Mouse (Mus musculus) intestine, embryonic 14.5 days (tissue): ENCODE results near the gene Lrrc74b. TPM values are rescaled to one million over a fixed set of nuclear protein-coding genes. Genes with fewer than 3 reads are reported as not detected.

Experiments used
- ATAC-seq: fragments of 200-750 bp; cut with Nextera tagmentation; replicated peaks from 2 replicates; pipeline ENCODE4 v1.8.0; 2017; ENCODE audit warnings: low read depth, moderate number of reproducible peaks, moderate TSS enrichment, moderate library complexity; ENCODE audit not compliant: low FRiP score, low TSS enrichment
- DNase-seq: peaks from one replicate; pipeline ENCODE4 v3.0.0-alpha.2; 2018; ENCODE audit warnings: low spot score
- H3K27ac ChIP-seq: fragments of 300-500 bp; sonication (generic); 2 replicates; pipeline ENCODE4 v1.5.1; 2014; ENCODE audit warnings: low read depth, mild to moderate bottlenecking, control low read depth
- H3K27me3 ChIP-seq: fragments of 300-500 bp; sonication (generic); replicated peaks from 2 replicates; pipeline ENCODE4 v1.6.1; 2014; ENCODE audit warnings: low read length, control low read depth; ENCODE audit not compliant: control insufficient read depth, insufficient read depth
- H3K36me3 ChIP-seq: fragments of 300-500 bp; sonication (generic); 2 replicates; pipeline ENCODE4 v1.6.1; 2014; ENCODE audit warnings: low read length, control low read depth; ENCODE audit not compliant: control insufficient read depth, insufficient read depth
- H3K4me1 ChIP-seq: fragments of 300-500 bp; sonication (generic); replicated peaks from 2 replicates; pipeline ENCODE4 v1.6.1; 2014; ENCODE audit warnings: low read length, control low read depth, mixed read lengths; ENCODE audit not compliant: control insufficient read depth, insufficient read depth
- H3K4me2 ChIP-seq: fragments of 300-500 bp; sonication (generic); 2 replicates; pipeline ENCODE4 v1.6.1; 2014; ENCODE audit warnings: low read length
- H3K4me3 ChIP-seq: fragments of 300-500 bp; sonication (generic); 2 replicates; pipeline ENCODE4 v1.5.1; 2014; ENCODE audit warnings: low read depth, low read length, control low read depth, mixed read lengths
- H3K9ac ChIP-seq: fragments of 300-500 bp; sonication (generic); 2 replicates; pipeline ENCODE4 v1.6.1; 2014; ENCODE audit warnings: mild to moderate bottlenecking, low read length
- H3K9me3 ChIP-seq: fragments of 300-500 bp; sonication (generic); 2 replicates; pipeline ENCODE4 v1.6.1; 2016; ENCODE audit warnings: low read length, control low read depth; ENCODE audit not compliant: control insufficient read depth
- WGBS: fragments of 180-500 bp; shearing (Covaris S2); extraction: QIAGEN DNeasy Blood & Tissue Kit; methylation state at CpG from one replicate; pipeline ENCODE4 v1.1.7; 2014; 5-methylcytosine and 5-hydroxymethylcytosine counted together
- polyA plus RNA-seq: library from polyadenylated mRNA; unstranded; fragments of >200 nt; fragmentation: Nextera tagmentation; extraction: Ambion mirVana; gene quantifications from 2 replicates; pipeline ENCODE4 v1.2.1, GENCODE M21; 2014

Gene Lrrc74b
- polyA plus RNA-seq, 1 experiment from 2014 or later = 0.53 TPM

GRCm38 (mm10) chr16:17532676-17533329 is 28.2 kb downstream of the Lrrc74b start:
- H3K4me3 ChIP-seq = no peak overlapping the region
- H3K27me3 ChIP-seq = no peaks in the 10 kb centered on the region
- WGBS = 70% methylated on average over 14 of the region's 14 CpGs
- ATAC-seq (no peak), DNase-seq (no peak)
- no peaks in the 10 kb centered on the region for H3K9me3 ChIP-seq
- no peak overlapping the region for H3K4me2 ChIP-seq
- H3K27ac ChIP-seq = no peak overlapping the region
- H3K36me3 ChIP-seq = peaks cover 16% of the 10 kb centered on the region
- H3K4me1 ChIP-seq = peaks cover 15% of the 10 kb centered on the region
- H3K9ac ChIP-seq = no peak overlapping the region

GRCm38 (mm10) chr16:17532271-17532670 is 28.8 kb downstream of the Lrrc74b start:
- H3K4me3 ChIP-seq = no peak overlapping the region
- no peak overlapping the region for H3K27ac ChIP-seq
- ATAC-seq (no peak), DNase-seq (no peak)
- no peak overlapping the region for H3K4me2 ChIP-seq
- H3K36me3 ChIP-seq = peaks cover 21% of the 10 kb centered on the region
- no peaks in the 10 kb centered on the region for H3K27me3 ChIP-seq
- H3K9me3 ChIP-seq = no peaks in the 10 kb centered on the region
- 59% methylated on average over 4 of the region's 4 CpGs for WGBS
- no peak overlapping the region for H3K9ac ChIP-seq
- H3K4me1 ChIP-seq = peaks cover 15% of the 10 kb centered on the region

- H3K9me3 ChIP-seq = no peaks in the 10 kb centered on the region
- peak within 1 kb of the TSS; percentile 84 for H3K9ac ChIP-seq
- H3K27me3 ChIP-seq = no peaks in the 10 kb centered on the region
- H3K36me3 ChIP-seq = peaks cover 36% of the 10 kb centered on the region
- H3K4me1 ChIP-seq = peaks cover 15% of the 10 kb centered on the region
- peak within 1 kb of the TSS; percentile 60 for H3K4me3 ChIP-seq
- DNase-seq (peak; percentile 99), ATAC-seq (peak; percentile 95)
- H3K4me2 ChIP-seq = peak within 1 kb of the TSS; percentile 87
- peak within 1 kb of the TSS; percentile 97 for H3K27ac ChIP-seq
- WGBS = under 1% methylated on average over 67 of the region's 67 CpGs
Measured at GRCm38 (mm10) chr16:17530640-17531288, 30.3 kb downstream of the Lrrc74b start, which contains the start of gene Thap7. Thap7 (minus strand) TSS chr16:17531136.

- H3K9ac ChIP-seq = peak overlapping the region; percentile 84
- DNase-seq = no peak
- H3K27ac ChIP-seq = peak overlapping the region; percentile 97
- no peak for ATAC-seq
- H3K4me2 ChIP-seq = peak overlapping the region; percentile 87
- H3K9me3 ChIP-seq = no peaks in the 10 kb centered on the region
- H3K36me3 ChIP-seq = peaks cover 43% of the 10 kb centered on the region
- peaks cover 15% of the 10 kb centered on the region for H3K4me1 ChIP-seq
- H3K27me3 ChIP-seq = no peaks in the 10 kb centered on the region
- WGBS = 13% methylated on average over 17 of the region's 17 CpGs
- H3K4me3 ChIP-seq = peak overlapping the region; percentile 60
Measured at GRCm38 (mm10) chr16:17529981-17530586, 31.0 kb downstream of the Lrrc74b start.

- Histone ChIP-seq H3K36me3 (peaks cover 59% of the 10 kb centered on the region), H3K4me1 (peaks cover 15% of the 10 kb centered on the region), H3K27me3 (no peaks in the 10 kb centered on the region), H3K27ac (no peak overlapping the region), H3K4me2 (no peak overlapping the region), H3K9ac (no peak overlapping the region), H3K9me3 (no peaks in the 10 kb centered on the region), H3K4me3 (no peak overlapping the region)
- WGBS = 89% methylated on average over 13 of the region's 13 CpGs
- ATAC-seq (no peak), DNase-seq (no peak)
Measured at GRCm38 (mm10) chr16:17528276-17528675, 32.8 kb downstream of the Lrrc74b start.

GRCm38 (mm10) chr16:17527606-17528005 is 33.4 kb downstream of the Lrrc74b start:
- Histone ChIP-seq H3K9ac (no peak overlapping the region), H3K4me2 (no peak overlapping the region), H3K36me3 (peaks cover 66% of the 10 kb centered on the region), H3K27ac (no peak overlapping the region), H3K4me1 (peaks cover 15% of the 10 kb centered on the region), H3K9me3 (no peaks in the 10 kb centered on the region), H3K27me3 (no peaks in the 10 kb centered on the region), H3K4me3 (no peak overlapping the region)
- DNase-seq (no peak), ATAC-seq (no peak)

- WGBS = 82% methylated on average over 6 of the region's 6 CpGs
- Histone ChIP-seq H3K36me3 (peaks cover 79% of the 10 kb centered on the region), H3K27ac (no peak overlapping the region), H3K4me2 (no peak overlapping the region), H3K27me3 (no peaks in the 10 kb centered on the region), H3K4me1 (peaks cover 8% of the 10 kb centered on the region; the same call in 1 of the 2 replicates), H3K4me3 (no peak overlapping the region), H3K9ac (no peak overlapping the region), H3K9me3 (no peaks in the 10 kb centered on the region)
- no peak for DNase-seq
- no peak for ATAC-seq
Measured at GRCm38 (mm10) chr16:17526223-17526622, 34.8 kb downstream of the Lrrc74b start.

GRCm38 (mm10) chr16:17525524-17525923 is 35.5 kb downstream of the Lrrc74b start:
- H3K9me3 ChIP-seq = no peaks in the 10 kb centered on the region
- no peak overlapping the region for H3K4me2 ChIP-seq
- no peak overlapping the region for H3K9ac ChIP-seq
- 87% methylated on average over 3 of the region's 3 CpGs for WGBS
- no peaks in the 10 kb centered on the region for H3K27me3 ChIP-seq
- peaks cover 86% of the 10 kb centered on the region for H3K36me3 ChIP-seq
- H3K27ac ChIP-seq = no peak overlapping the region
- ATAC-seq (no peak), DNase-seq (no peak)
- H3K4me1 ChIP-seq = peaks cover 8% of the 10 kb centered on the region; the same call in 1 of the 2 replicates
- no peak overlapping the region for H3K4me3 ChIP-seq
